Mouse (Mus musculus) stomach, embryonic 14.5 days (tissue): ENCODE measurements around the gene Herc4. TPM values are rescaled to one million over a fixed set of nuclear protein-coding genes. Genes with fewer than 3 reads are reported as not detected.
"Not testable (repeated sequence)": the region's sequence is repeated elsewhere in the genome, so short reads cannot be mapped to it uniquely, and the experiment has no call there.

Source experiments
- ATAC-seq: fragments of 200-750 bp; cut with Nextera tagmentation; 2 replicates; pipeline ENCODE4 v1.8.0; 2017; ENCODE audit warnings: low read depth, moderate TSS enrichment; ENCODE audit not compliant: insufficient number of reproducible peaks, insufficient read depth, low FRiP score
- H3K27ac ChIP-seq: fragments of 300-500 bp; sonication (generic); 2 replicates; pipeline ENCODE4 v1.5.1; 2014; ENCODE audit warnings: mild to moderate bottlenecking, low read length, moderate library complexity, mixed read lengths
- H3K27me3 ChIP-seq: fragments of 300-500 bp; sonication (generic); 2 replicates; pipeline ENCODE4 v1.6.1; 2014; ENCODE audit warnings: low read length, control low read depth, mixed read lengths; ENCODE audit not compliant: control insufficient read depth, insufficient read depth
- H3K36me3 ChIP-seq: fragments of 300-500 bp; sonication (generic); 2 replicates; pipeline ENCODE4 v1.6.1; 2014; ENCODE audit warnings: mild to moderate bottlenecking, control low read depth, low read length, moderate library complexity, mixed read lengths; ENCODE audit not compliant: control insufficient read depth, insufficient read depth
- H3K4me1 ChIP-seq: fragments of 300-500 bp; sonication (generic); 2 replicates; pipeline ENCODE4 v1.6.1; 2014; ENCODE audit warnings: low read length, control low read depth, mixed read lengths; ENCODE audit not compliant: control insufficient read depth, insufficient read depth
- H3K4me2 ChIP-seq: fragments of 300-500 bp; sonication (generic); replicated peaks from 2 replicates; pipeline ENCODE4 v1.6.1; 2014; ENCODE audit warnings: low read depth, low read length, control low read depth
- H3K4me3 ChIP-seq: fragments of 300-500 bp; sonication (generic); 2 replicates; pipeline ENCODE4 v1.5.1; 2014; ENCODE audit warnings: low read depth, low read length, control low read depth
- H3K9ac ChIP-seq: fragments of 300-500 bp; sonication (generic); replicated peaks from 2 replicates; pipeline ENCODE4 v1.6.1; 2014; ENCODE audit warnings: low read depth, mild to moderate bottlenecking, control low read depth, low read length, moderate library complexity, mixed read lengths
- H3K9me3 ChIP-seq: fragments of 300-500 bp; sonication (generic); 2 replicates; pipeline ENCODE4 v1.6.1; 2016; ENCODE audit warnings: low read depth, low read length, control low read depth; ENCODE audit not compliant: control insufficient read depth
- WGBS: fragments of 180-500 bp; shearing (Covaris S2); extraction: QIAGEN DNeasy Blood & Tissue Kit; methylation state at CpG from one replicate; pipeline ENCODE4 v1.1.7; 2014; 5-methylcytosine and 5-hydroxymethylcytosine counted together
- polyA plus RNA-seq: library from polyadenylated mRNA; unstranded; fragments of >200 nt; fragmentation: Nextera tagmentation; extraction: Ambion mirVana; gene quantifications from 2 replicates; pipeline ENCODE4 v1.2.1, GENCODE M21; 2014

The Herc4 gene
- polyA plus RNA-seq, 1 experiment from 2014 or later, result 49.1 TPM

GRCm38 (mm10) chr10:63344751-63345150 lies 101.1 kb downstream of the Herc4 start:
- Histone ChIP-seq H3K9ac (no peak overlapping the region), H3K4me2 (no peak overlapping the region), H3K9me3 (no peaks in the 10 kb centered on the region), H3K36me3 (no peaks in the 10 kb centered on the region), H3K4me1 (no peaks in the 10 kb centered on the region), H3K27me3 (no peaks in the 10 kb centered on the region), H3K27ac (no peak overlapping the region), H3K4me3 (no peak overlapping the region)
- 94% methylated on average over 3 of the region's 3 CpGs for WGBS
- ATAC-seq, result no peak

DNA sequence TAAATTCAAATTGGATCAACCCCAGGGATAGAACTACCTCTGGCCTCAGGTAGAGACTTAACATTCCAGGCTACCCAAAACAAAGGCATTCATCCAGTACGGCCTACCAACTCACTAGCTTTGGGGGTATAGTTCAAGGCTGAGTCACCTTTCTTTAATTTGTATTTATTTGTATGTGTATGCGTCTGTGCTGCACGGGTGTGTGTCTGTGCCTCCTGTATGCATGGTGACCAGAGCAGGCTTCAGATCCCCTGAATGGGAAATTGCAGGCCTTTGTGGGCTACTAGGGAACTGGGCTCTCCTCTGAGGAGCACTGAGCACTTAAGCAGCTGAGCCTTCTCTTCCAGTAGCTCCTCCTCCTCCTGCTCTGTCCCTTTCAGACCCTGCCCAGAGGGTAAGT lies 104.7 kb downstream of the Herc4 start:
- no peaks in the 10 kb centered on the region for H3K4me1 ChIP-seq
- H3K4me2 ChIP-seq, result no peak overlapping the region
- no peak overlapping the region for H3K27ac ChIP-seq
- ATAC-seq, result no peak
- no peaks in the 10 kb centered on the region for H3K27me3 ChIP-seq
- 67% methylated on average over 3 of the region's 3 CpGs for WGBS
- H3K9me3 ChIP-seq, result no peaks in the 10 kb centered on the region
- no peaks in the 10 kb centered on the region for H3K36me3 ChIP-seq
- H3K4me3 ChIP-seq, result no peak overlapping the region
- no peak overlapping the region for H3K9ac ChIP-seq

GRCm38 (mm10) chr10:63350666-63351065 lies 107.1 kb downstream of the Herc4 start:
- no peaks in the 10 kb centered on the region for H3K9me3 ChIP-seq
- WGBS, result 88% methylated on average over 7 of the region's 7 CpGs
- no peak overlapping the region for H3K4me2 ChIP-seq
- H3K9ac ChIP-seq, result no peak overlapping the region
- H3K4me1 ChIP-seq, result no peaks in the 10 kb centered on the region
- no peak overlapping the region for H3K4me3 ChIP-seq
- no peak for ATAC-seq
- no peaks in the 10 kb centered on the region for H3K27me3 ChIP-seq
- H3K36me3 ChIP-seq, result no peaks in the 10 kb centered on the region
- no peak overlapping the region for H3K27ac ChIP-seq

DNA sequence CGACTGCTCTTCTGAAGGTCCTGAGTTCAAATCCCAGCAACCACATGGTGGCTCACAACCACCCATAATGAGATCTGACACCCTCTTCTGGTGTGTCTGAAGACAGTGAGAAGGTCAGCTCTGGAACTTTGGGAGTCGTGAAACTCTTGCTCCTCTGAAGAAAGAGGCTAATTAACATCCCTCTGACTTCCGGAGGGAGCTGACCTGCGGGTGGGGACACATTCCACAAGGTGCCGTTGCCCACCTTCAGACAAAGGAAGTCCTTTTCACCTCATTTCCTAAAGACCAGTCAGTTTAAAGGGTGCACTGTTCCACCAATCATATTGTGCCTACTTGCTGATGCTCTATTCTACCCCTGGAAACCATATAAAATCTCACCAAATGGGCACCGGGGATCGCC lies 107.5 kb downstream of the Herc4 start:
- not testable (repeated sequence) for H3K27me3 ChIP-seq, H3K9me3 ChIP-seq, H3K36me3 ChIP-seq, H3K4me1 ChIP-seq, H3K27ac ChIP-seq, H3K4me3 ChIP-seq, ATAC-seq, H3K4me2 ChIP-seq, H3K9ac ChIP-seq
- 79% methylated on average over 7 of the region's 7 CpGs for WGBS

- H3K4me2 ChIP-seq, result no peak overlapping the region
- 86% methylated on average over 5 of the region's 5 CpGs for WGBS
- H3K4me3 ChIP-seq, result no peak overlapping the region
- no peak overlapping the region for H3K27ac ChIP-seq
- H3K9me3 ChIP-seq, result no peaks in the 10 kb centered on the region
- no peaks in the 10 kb centered on the region for H3K27me3 ChIP-seq
- H3K4me1 ChIP-seq, result no peaks in the 10 kb centered on the region
- no peak overlapping the region for H3K9ac ChIP-seq
- no peaks in the 10 kb centered on the region for H3K36me3 ChIP-seq
- ATAC-seq, result no peak
Observed at GRCm38 (mm10) chr10:63352111-63352510, 108.5 kb downstream of the Herc4 start.

- no peak overlapping the region for H3K27ac ChIP-seq
- H3K4me2 ChIP-seq, result no peak overlapping the region
- H3K9ac ChIP-seq, result no peak overlapping the region
- 58% methylated on average over 1 of the region's 1 CpGs for WGBS
- H3K36me3 ChIP-seq, result no peaks in the 10 kb centered on the region
- no peak for ATAC-seq
- no peak overlapping the region for H3K4me3 ChIP-seq
- H3K27me3 ChIP-seq, result no peaks in the 10 kb centered on the region
- H3K9me3 ChIP-seq, result no peaks in the 10 kb centered on the region
- no peaks in the 10 kb centered on the region for H3K4me1 ChIP-seq
Observed at GRCm38 (mm10) chr10:63360502-63360901, 116.9 kb downstream of the Herc4 start.

DNA sequence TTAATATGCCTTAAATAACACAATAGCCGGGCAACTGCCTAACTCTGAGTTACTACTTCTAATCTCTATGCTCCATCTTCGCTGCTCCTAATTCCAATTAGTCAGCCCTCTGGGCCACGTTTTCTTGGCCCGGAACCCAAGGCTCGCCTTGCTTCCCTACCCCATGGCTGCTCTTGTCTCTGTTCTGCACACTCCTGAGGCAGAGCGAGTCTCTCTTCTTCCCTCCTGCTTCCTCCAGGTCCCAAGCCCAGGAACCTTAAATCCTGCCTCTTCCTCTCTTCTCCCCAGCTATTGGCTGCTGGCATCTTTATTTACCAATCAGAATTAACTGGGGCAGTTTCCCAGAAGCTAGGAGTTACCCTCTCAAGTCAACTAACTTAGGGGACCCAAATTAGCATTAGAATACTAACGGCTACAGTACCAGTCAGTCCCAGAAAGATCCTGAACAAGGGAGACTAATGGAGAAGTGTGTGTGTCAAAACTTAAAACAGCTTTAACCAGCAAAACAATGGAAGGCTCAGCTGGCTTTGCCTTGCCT lies 122.4 kb downstream of the Herc4 start:
- ATAC-seq, result no peak
- Histone ChIP-seq H3K36me3 (no peaks in the 10 kb centered on the region), H3K9ac (no peak overlapping the region), H3K27ac (no peak overlapping the region), H3K27me3 (no peaks in the 10 kb centered on the region), H3K4me3 (no peak overlapping the region), H3K9me3 (no peaks in the 10 kb centered on the region), H3K4me1 (no peaks in the 10 kb centered on the region), H3K4me2 (no peak overlapping the region)
- WGBS, result 61% methylated on average over 7 of the region's 7 CpGs

GRCm38 (mm10) chr10:63367386-63367785 lies 123.8 kb downstream of the Herc4 start:
- no peak overlapping the region for H3K9ac ChIP-seq
- no peaks in the 10 kb centered on the region for H3K36me3 ChIP-seq
- no peaks in the 10 kb centered on the region for H3K27me3 ChIP-seq
- no peak overlapping the region for H3K27ac ChIP-seq
- no peak overlapping the region for H3K4me3 ChIP-seq
- no peak for ATAC-seq
- H3K9me3 ChIP-seq, result no peaks in the 10 kb centered on the region
- 80% methylated on average over 6 of the region's 6 CpGs for WGBS
- H3K4me1 ChIP-seq, result no peaks in the 10 kb centered on the region
- H3K4me2 ChIP-seq, result no peak overlapping the region
